Mouse (Mus musculus) liver, embryonic 14.5 days (tissue): ENCODE data around the gene Adam6a. TPM values are rescaled to one million over a fixed set of nuclear protein-coding genes. Genes with fewer than 3 reads are reported as not detected.
A peak's percentile ranks its signal among the peaks of the same experiment; 100 is the strongest.
"Not testable (repeated sequence)": the region's sequence is repeated elsewhere in the genome, so short reads cannot be mapped to it uniquely, and the experiment has no call there.

ENCODE experiments used
- ATAC-seq: fragments of 200-750 bp; cut with Nextera tagmentation; 2 replicates; pipeline ENCODE4 v1.8.0; 2017; ENCODE audit warnings: moderate number of reproducible peaks, mild to moderate bottlenecking, moderate library complexity; ENCODE audit not compliant: insufficient read depth
- DNase-seq, 3 experiments: peaks; one replicate each; pipeline ENCODE4 v3.0.0-alpha.2; 2012 to 2013; ENCODE audit warnings: low read depth in 3 of 3, low spot score in 3 of 3
- H3K27ac ChIP-seq: fragments of 300-500 bp; sonication (generic); 2 replicates; pipeline ENCODE4 v1.5.1; 2014; ENCODE audit warnings: moderate library complexity, mild to moderate bottlenecking, control low read depth, inconsistent platforms
- H3K27me3 ChIP-seq: fragments of 300-500 bp; sonication (generic); 2 replicates; pipeline ENCODE4 v1.6.1; 2014; ENCODE audit warnings: mild to moderate bottlenecking, low read length, moderate library complexity; ENCODE audit not compliant: control insufficient read depth, insufficient read depth
- H3K36me3 ChIP-seq: fragments of 300-500 bp; sonication (generic); replicated peaks from 2 replicates; pipeline ENCODE4 v1.6.1; 2014; ENCODE audit warnings: low read depth; ENCODE audit not compliant: control insufficient read depth, insufficient read depth
- H3K4me1 ChIP-seq, 2 experiments: fragments of 200-500 bp in 1 of 2; fragments of 300-500 bp in 1 of 2; sonication (generic) in 1 of 2; replicated peaks; 2 replicates each; pipeline ENCODE4 v1.6.1; 2012 to 2014; ENCODE audit warnings: antibody characterized with exemption in 1 of 2, inconsistent platforms in 1 of 2, low read length in 1 of 2; ENCODE audit not compliant: control insufficient read depth in 2 of 2, insufficient read depth in 2 of 2
- H3K4me2 ChIP-seq: fragments of 300-500 bp; sonication (generic); 2 replicates; pipeline ENCODE4 v1.6.1; 2014; ENCODE audit warnings: low read depth, mild to moderate bottlenecking, control low read depth, moderate library complexity
- H3K4me3 ChIP-seq, 2 experiments: fragments of 200-500 bp in 1 of 2; fragments of 300-500 bp in 1 of 2; sonication (generic) in 1 of 2; 2 replicates each; pipeline ENCODE4 v1.5.1; 2012 to 2014; ENCODE audit warnings: low read depth in 2 of 2, low read length in 2 of 2, mild to moderate bottlenecking in 2 of 2, control low read depth in 1 of 2, inconsistent platforms in 1 of 2, moderate library complexity in 1 of 2; ENCODE audit not compliant: insufficient read depth in 1 of 2
- H3K9ac ChIP-seq: fragments of 300-500 bp; sonication (generic); replicated peaks from 2 replicates; pipeline ENCODE4 v1.6.1; 2014; ENCODE audit warnings: mild to moderate bottlenecking, control low read depth, moderate library complexity
- H3K9me3 ChIP-seq: fragments of 300-500 bp; sonication (generic); 2 replicates; pipeline ENCODE4 v1.6.1; 2016; ENCODE audit warnings: low read length, mixed read lengths; ENCODE audit not compliant: control insufficient read depth
- CTCF ChIP-seq: IDR thresholded peaks from 2 replicates; pipeline ENCODE4 v1.5.1; 2016; ENCODE audit warnings: antibody characterized with exemption, low read depth, control low read depth
- EP300 ChIP-seq: IDR thresholded peaks from 2 replicates; pipeline ENCODE4 v1.6.1; 2016; ENCODE audit warnings: antibody characterized with exemption, low read depth
- WGBS: fragments of 180-500 bp; shearing (Covaris S2); extraction: QIAGEN DNeasy Blood & Tissue Kit; methylation state at CpG from one replicate; pipeline ENCODE4 v1.1.7; 2014; ENCODE audit not compliant: insufficient replicate concordance; 5-methylcytosine and 5-hydroxymethylcytosine counted together
- polyA plus RNA-seq, 2 experiments: library from polyadenylated mRNA; depleted of rRNA in 1 of 2; stranded (reverse) in 1 of 2; unstranded in 1 of 2; fragments of >200 nt; fragmentation: Nextera tagmentation in 1 of 2; extraction: Ambion mirVana in 1 of 2; gene quantifications; 2 replicates each; pipeline versions ENCODE4 v1.2.1 to v1.2.3; 2012 to 2014

Gene Adam6a
- polyA plus RNA-seq (2012; rRNA removed): not detected in 2 replicates
- not detected in 2 replicates for polyA plus RNA-seq (2014; fragmentation: Nextera tagmentation; extraction: Ambion mirVana)

DNA sequence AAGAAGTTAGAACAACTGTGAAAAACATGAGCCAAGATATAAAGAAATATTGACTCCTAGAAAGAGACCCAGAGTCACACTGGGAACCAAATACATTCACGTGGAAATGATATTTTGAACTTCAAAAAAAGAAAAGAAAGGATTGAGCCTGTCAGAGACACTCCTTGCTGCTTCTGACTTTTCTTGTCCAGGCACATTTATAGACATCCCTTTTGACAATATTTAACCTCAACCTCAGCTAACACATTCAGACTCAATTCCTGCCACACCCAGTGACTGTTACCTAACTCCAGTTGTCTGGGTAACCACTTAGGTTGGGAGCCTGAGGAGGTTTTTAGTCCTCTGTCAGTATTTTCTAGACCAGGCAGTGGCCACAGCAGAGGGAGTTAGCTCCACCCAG, at the start of gene Adam6a:
Adam6a (plus strand) TSS at position 301 of the 400 bp plus-strand sequence.
- H3K36me3 ChIP-seq, H3K9me3 ChIP-seq, H3K27ac ChIP-seq, H3K27me3 ChIP-seq, H3K4me3 ChIP-seq, DNase-seq, H3K4me2 ChIP-seq, ATAC-seq, H3K4me1 ChIP-seq, H3K9ac ChIP-seq: not testable (repeated sequence)
- WGBS: no CpG with 5 or more reads among the region's 1 CpGs

DNA sequence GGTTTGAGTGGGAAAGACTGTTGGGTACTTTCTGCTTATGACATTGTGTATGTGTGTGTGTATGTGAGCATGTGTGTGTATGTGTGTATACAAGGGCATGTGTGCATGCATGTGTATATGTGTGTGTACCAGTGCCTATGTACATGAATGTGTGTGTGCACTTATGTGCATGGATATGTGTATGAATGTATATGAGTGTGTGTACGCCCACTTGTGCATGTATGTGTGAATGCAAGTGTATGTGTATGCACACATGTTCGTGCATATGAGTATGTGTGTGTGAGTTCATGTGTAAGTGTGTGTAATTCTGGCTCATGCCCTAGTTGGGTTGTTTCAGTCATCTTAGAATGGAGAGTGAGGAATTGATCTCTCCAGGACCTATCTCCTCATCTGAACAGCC, 17.8 kb upstream of the Adam6a start:
- H3K4me3 ChIP-seq: no peak overlapping the region
- H3K4me2 ChIP-seq: no peak overlapping the region
- no peak overlapping the region for H3K9ac ChIP-seq
- TF ChIP-seq EP300 (no peak), CTCF (no peak)
- no peaks in the 10 kb centered on the region for H3K9me3 ChIP-seq
- no peaks in the 10 kb centered on the region for H3K36me3 ChIP-seq
- H3K27me3 ChIP-seq: no peaks in the 10 kb centered on the region
- DNase-seq: no peak
- H3K4me1 ChIP-seq: no peaks in the 10 kb centered on the region
- H3K27ac ChIP-seq: no peak overlapping the region
- WGBS: 31% methylated on average over 2 of the region's 2 CpGs
- no peak for ATAC-seq

DNA sequence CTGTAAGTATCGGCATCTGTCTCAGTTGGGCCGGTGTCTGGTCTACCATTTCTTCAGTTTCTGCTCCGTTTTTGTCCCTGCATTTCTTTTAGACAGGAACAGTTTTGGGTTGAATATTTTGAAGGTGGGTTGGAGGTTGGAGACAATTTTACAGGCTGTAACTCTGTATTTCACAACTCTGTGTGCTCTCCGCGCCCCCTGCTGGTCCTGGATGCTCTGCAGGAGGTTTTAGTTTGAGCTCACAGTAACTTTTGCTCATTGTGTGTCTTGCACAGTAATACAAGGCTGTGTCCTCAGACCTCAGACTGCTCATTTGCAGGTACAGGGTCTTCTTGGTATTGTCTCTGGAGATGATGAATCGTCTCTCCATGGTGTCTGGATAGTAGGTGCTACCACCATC, 34.5 kb downstream of the Adam6a start:
- Histone ChIP-seq H3K36me3 (no peaks in the 10 kb centered on the region), H3K4me2 (no peak overlapping the region), H3K27me3 (no peaks in the 10 kb centered on the region), H3K9me3 (no peaks in the 10 kb centered on the region; the same call in 1 of the 2 replicates), H3K9ac (no peak overlapping the region), H3K27ac (no peak overlapping the region), H3K4me1 (no peaks in the 10 kb centered on the region), H3K4me3 (no peak overlapping the region)
- ATAC-seq (no peak), DNase-seq (no peak)
- WGBS: 34% methylated on average over 6 of the region's 6 CpGs
- TF ChIP-seq EP300 (no peak), CTCF (0 out of 2 replicates have a peak, but pooled peaks have one; percentile 18)

DNA sequence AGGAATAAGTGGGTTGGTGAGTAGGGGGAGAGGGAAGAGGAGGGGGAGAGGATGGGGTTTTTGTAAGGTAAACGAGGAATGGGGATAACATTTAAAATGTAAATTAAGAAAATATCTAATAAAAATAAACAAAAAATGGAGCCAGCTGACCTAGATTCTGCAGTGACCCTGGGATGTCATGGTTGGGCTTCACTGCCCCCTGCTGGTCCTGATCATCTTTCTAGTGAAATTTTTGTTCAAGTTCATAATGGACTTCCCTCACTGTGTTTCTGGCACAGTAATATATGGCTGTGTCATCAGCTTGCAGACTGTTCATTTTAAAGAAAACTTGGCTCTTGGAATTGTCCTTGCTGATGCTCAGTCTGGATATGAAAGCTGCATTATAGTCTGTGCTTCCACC, 44.3 kb downstream of the Adam6a start:
- no peaks in the 10 kb centered on the region for H3K27me3 ChIP-seq
- H3K9ac ChIP-seq: no peak overlapping the region
- H3K36me3 ChIP-seq: no peaks in the 10 kb centered on the region
- no peak overlapping the region for H3K4me2 ChIP-seq
- no peak overlapping the region for H3K4me3 ChIP-seq
- no peaks in the 10 kb centered on the region for H3K9me3 ChIP-seq
- DNase-seq (no peak), ATAC-seq (no peak)
- no peak overlapping the region for H3K27ac ChIP-seq
- no peak for TF ChIP-seq EP300
- no peak for TF ChIP-seq CTCF
- 22% methylated on average over 1 of the region's 1 CpGs for WGBS
- H3K4me1 ChIP-seq: no peaks in the 10 kb centered on the region

Other genes starting within 250 kb of the Adam6a start
- gene Adam6b, start 54.4 kb upstream of the Adam6a start, polyA plus RNA-seq (2012; rRNA removed): not detected in 2 replicates
- gene Adam6b, start 54.4 kb upstream of the Adam6a start, polyA plus RNA-seq (2014; fragmentation: Nextera tagmentation; extraction: Ambion mirVana): not detected in 2 replicates